Mouse (Mus musculus) embryonic fibroblast, embryonic 13.5 days (primary cell): ENCODE measurements at regions not wholly inside any gene's neighbourhood (a gene's known extent, or its start where the extent isn't known, plus 50 kb on each side); places are given as distances from the start of the nearest gene placed in this dataset.

ENCODE experiments used
- CTCF ChIP-seq: IDR thresholded peaks from 2 replicates; pipeline ENCODE4 v1.5.1; 2011; ENCODE audit warnings: mild to moderate bottlenecking, control low read depth, low read length, moderate library complexity, borderline replicate concordance; ENCODE audit not compliant: insufficient read depth
- POLR2A ChIP-seq: IDR thresholded peaks from 2 replicates; pipeline ENCODE4 v1.6.1; 2011; ENCODE audit warnings: low read depth, mild to moderate bottlenecking, control low read depth, low read length, moderate library complexity

GRCm38 (mm10) chr9:120759771-120760170, 169.2 kb upstream of the Ctnnb1 start:
- TF ChIP-seq CTCF (no peak), POLR2A (no peak)
